Mouse (Mus musculus): Measurements from ENCODE around the gene Fam234b.

Fam234b gene

DNA sequence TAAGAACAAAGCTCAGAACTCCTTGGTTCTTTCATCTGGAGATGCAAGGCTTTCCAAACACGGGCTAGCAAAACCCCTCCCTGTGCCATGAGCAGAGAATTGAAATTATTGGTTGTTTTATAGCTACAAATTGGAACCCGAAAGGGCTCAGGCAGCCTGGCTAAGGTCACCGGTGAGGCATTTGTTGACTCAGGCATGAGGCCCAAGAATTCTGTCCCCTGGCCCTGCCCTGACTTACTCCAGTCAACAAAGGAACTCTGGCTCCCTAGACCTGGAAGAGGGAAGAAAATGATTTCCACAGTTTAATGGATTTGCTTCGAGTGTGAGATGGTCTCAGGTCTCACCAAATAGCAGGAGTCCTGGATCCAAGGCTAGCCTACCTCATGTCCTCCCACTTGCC is 94.6 kb downstream of the Fam234b start:
- in situ Hi-C loops (cut with MboI; ENCODE audit: low pct_unique_long_range_greater_than_20kb in 1 of 2, low sequenced_read_pairs in 2 of 2, unreplicated experiment in 1 of 2): no loop called here

- in situ Hi-C loops (cut with MboI; ENCODE audit: low pct_unique_long_range_greater_than_20kb in 1 of 2, low sequenced_read_pairs in 2 of 2, unreplicated experiment in 1 of 2): no loop called here
Observed at GRCm38 (mm10) chr6:135294150-135294549, 96.4 kb downstream of the Fam234b start.

Data from mouse embryonic stem cell (cell line).